Mouse (Mus musculus) midbrain, embryonic 13.5 days (tissue): ENCODE measurements around the gene Olfr1100. TPM values are rescaled to one million over a fixed set of nuclear protein-coding genes. Genes with fewer than 3 reads are reported as not detected.

Experiments
- ATAC-seq: fragments of 200-750 bp; cut with Nextera tagmentation; 2 replicates; pipeline ENCODE4 v1.8.0; 2017; ENCODE audit warnings: mild to moderate bottlenecking, moderate TSS enrichment, moderate library complexity
- H3K27ac ChIP-seq: fragments of 300-500 bp; sonication (generic); 2 replicates; pipeline ENCODE4 v1.5.1; 2015; ENCODE audit warnings: inconsistent platforms, mild to moderate bottlenecking, moderate library complexity
- H3K27me3 ChIP-seq: fragments of 300-500 bp; sonication (generic); 2 replicates; pipeline ENCODE4 v1.6.1; 2015; ENCODE audit warnings: mild to moderate bottlenecking, inconsistent platforms
- H3K36me3 ChIP-seq: fragments of 300-500 bp; sonication (generic); 2 replicates; pipeline ENCODE4 v1.6.1; 2015; ENCODE audit warnings: mild to moderate bottlenecking, inconsistent platforms
- H3K4me1 ChIP-seq: fragments of 300-500 bp; sonication (generic); replicated peaks from 2 replicates; pipeline ENCODE4 v1.6.1; 2015; ENCODE audit warnings: inconsistent platforms
- H3K4me2 ChIP-seq: fragments of 300-500 bp; sonication (generic); replicated peaks from 2 replicates; pipeline ENCODE4 v1.6.1; 2015; ENCODE audit warnings: moderate library complexity, mild to moderate bottlenecking, inconsistent platforms
- H3K4me3 ChIP-seq: fragments of 300-500 bp; sonication (generic); replicated peaks from 2 replicates; pipeline ENCODE4 v1.5.1; 2015; ENCODE audit warnings: mild to moderate bottlenecking, inconsistent platforms
- H3K9ac ChIP-seq: fragments of 300-500 bp; sonication (generic); replicated peaks from 2 replicates; pipeline ENCODE4 v1.6.1; 2015; ENCODE audit warnings: mild to moderate bottlenecking, inconsistent platforms
- H3K9me3 ChIP-seq: fragments of 300-500 bp; sonication (generic); 2 replicates; pipeline ENCODE4 v1.6.1; 2016; ENCODE audit warnings: mild to moderate bottlenecking, inconsistent platforms
- WGBS: fragments of 180-500 bp; shearing (Covaris S2); methylation state at CpG from one replicate; pipeline ENCODE4 v1.1.7; 2015; 5-methylcytosine and 5-hydroxymethylcytosine counted together
- polyA plus RNA-seq: library from polyadenylated mRNA; unstranded; fragments of >200 nt; fragmentation: Nextera tagmentation; extraction: Ambion mirVana; gene quantifications from 2 replicates; pipeline ENCODE4 v1.2.1, GENCODE M21; 2015

Gene Olfr1100
- polyA plus RNA-seq, result not detected in 2 replicates

- Histone ChIP-seq H3K27me3 (no peaks in the 10 kb centered on the region), H3K9me3 (no peaks in the 10 kb centered on the region), H3K4me2 (no peak within 1 kb of the TSS), H3K4me3 (no peak within 1 kb of the TSS), H3K36me3 (no peaks in the 10 kb centered on the region), H3K9ac (no peak within 1 kb of the TSS), H3K27ac (no peak within 1 kb of the TSS), H3K4me1 (no peaks in the 10 kb centered on the region)
- ATAC-seq, result no peak
- 81% methylated on average over 3 of the region's 3 CpGs for WGBS
These were observed at the start of gene Olfr1100 for GRCm38 (mm10) chr2:86979854-86980253. Gene Olfr1100 (minus strand): TSS chr2:86979954.

DNA sequence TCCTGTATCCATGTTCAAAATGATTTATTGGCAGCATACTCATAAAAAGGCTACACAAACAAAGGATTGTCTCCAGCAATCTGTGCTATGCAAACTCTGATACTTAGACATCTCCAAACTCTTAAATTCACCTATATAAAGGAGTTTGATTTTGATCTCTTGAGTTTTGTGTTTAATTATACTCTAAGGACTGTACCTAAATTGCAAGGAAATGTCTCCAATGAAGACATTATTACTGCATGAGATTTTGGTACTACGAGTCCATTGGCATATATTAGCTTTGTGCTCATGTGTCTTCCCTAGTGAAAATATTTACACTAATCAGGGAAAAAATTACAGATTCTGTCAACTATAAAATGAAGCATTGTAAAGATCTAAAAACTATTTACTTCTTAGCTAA, 47.2 kb upstream of the Olfr1100 start, which contains the start of gene Olfr1104:
Gene Olfr1104, minus strand, starts transcription at position 101 of the 400 bp plus-strand sequence.
- Histone ChIP-seq H3K4me2 (no peak within 1 kb of the TSS), H3K36me3 (no peaks in the 10 kb centered on the region), H3K9me3 (no peaks in the 10 kb centered on the region), H3K27me3 (no peaks in the 10 kb centered on the region), H3K27ac (no peak within 1 kb of the TSS), H3K4me3 (no peak within 1 kb of the TSS), H3K4me1 (no peaks in the 10 kb centered on the region), H3K9ac (no peak within 1 kb of the TSS)
- no peak for ATAC-seq
- WGBS, result 93% methylated on average over 1 of the region's 1 CpGs

GRCm38 (mm10) chr2:86998098-86998497, 18.3 kb upstream of the Olfr1100 start, which contains the start of gene Olfr1102:
Gene Olfr1102 (plus strand): TSS chr2:86998398.
- no peak within 1 kb of the TSS for H3K4me2 ChIP-seq
- H3K36me3 ChIP-seq, result no peaks in the 10 kb centered on the region
- no peaks in the 10 kb centered on the region for H3K9me3 ChIP-seq
- no peaks in the 10 kb centered on the region for H3K27me3 ChIP-seq
- no peak within 1 kb of the TSS for H3K9ac ChIP-seq
- H3K27ac ChIP-seq, result no peak within 1 kb of the TSS
- no peaks in the 10 kb centered on the region for H3K4me1 ChIP-seq
- H3K4me3 ChIP-seq, result no peak within 1 kb of the TSS
- no peak for ATAC-seq

GRCm38 (mm10) chr2:86991121-86991520, 11.4 kb upstream of the Olfr1100 start, which contains the start of gene Olfr1101:
Gene Olfr1101 (minus strand): TSS chr2:86991221.
- H3K4me3 ChIP-seq, result no peak within 1 kb of the TSS
- no peak within 1 kb of the TSS for H3K27ac ChIP-seq
- no peaks in the 10 kb centered on the region for H3K27me3 ChIP-seq
- H3K4me2 ChIP-seq, result no peak within 1 kb of the TSS
- H3K36me3 ChIP-seq, result no peaks in the 10 kb centered on the region
- 83% methylated on average over 3 of the region's 3 CpGs for WGBS
- H3K4me1 ChIP-seq, result no peaks in the 10 kb centered on the region
- no peak for ATAC-seq
- H3K9me3 ChIP-seq, result no peaks in the 10 kb centered on the region
- H3K9ac ChIP-seq, result no peak within 1 kb of the TSS

DNA sequence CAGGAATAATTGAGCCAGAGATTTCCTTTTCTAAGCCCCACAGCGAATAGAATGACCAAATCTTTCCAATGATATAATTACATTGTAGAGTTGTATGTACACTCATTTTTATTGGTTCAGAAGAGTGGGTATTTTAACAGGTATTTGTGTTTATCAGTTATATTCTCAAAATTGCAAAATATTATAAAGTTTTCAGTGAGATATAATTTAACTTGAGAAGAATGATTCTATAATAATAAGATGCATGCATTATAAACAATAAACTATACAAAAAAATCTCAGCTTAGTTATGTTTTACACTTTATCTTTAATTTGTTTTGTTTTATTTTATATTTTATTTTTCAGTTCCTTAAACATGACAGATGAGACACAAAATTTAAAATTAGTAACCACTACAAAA, 19.2 kb downstream of the Olfr1100 start, which contains the start of gene Olfr1099:
Gene Olfr1099, minus strand, starts transcription at position 101 of the 400 bp plus-strand sequence.
- no peaks in the 10 kb centered on the region for H3K9me3 ChIP-seq
- no peak within 1 kb of the TSS for H3K4me3 ChIP-seq
- H3K4me2 ChIP-seq, result no peak within 1 kb of the TSS
- ATAC-seq, result no peak
- 89% methylated on average over 1 of the region's 1 CpGs for WGBS
- no peaks in the 10 kb centered on the region for H3K27me3 ChIP-seq
- H3K9ac ChIP-seq, result no peak within 1 kb of the TSS
- no peak within 1 kb of the TSS for H3K27ac ChIP-seq
- H3K36me3 ChIP-seq, result no peaks in the 10 kb centered on the region
- no peaks in the 10 kb centered on the region for H3K4me1 ChIP-seq

DNA sequence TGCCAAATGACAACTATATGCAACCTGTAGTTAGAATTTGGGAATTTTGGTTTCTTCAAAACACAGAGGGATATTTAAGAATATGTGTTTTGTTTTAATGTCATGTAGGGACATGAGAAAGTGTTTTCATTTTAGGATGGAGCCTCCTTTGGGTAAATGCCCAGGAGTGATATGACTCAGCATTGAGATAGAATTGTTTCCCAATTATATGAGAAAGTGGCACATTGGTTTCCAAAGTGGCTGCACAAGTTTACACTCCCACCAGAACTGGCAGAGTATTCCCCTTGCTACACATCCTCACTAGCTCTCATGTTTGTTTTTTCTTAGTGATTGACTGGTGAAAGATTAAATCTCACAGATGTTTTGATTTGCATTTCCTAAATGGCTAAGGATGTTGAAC, 53.2 kb downstream of the Olfr1100 start:
- no peak overlapping the region for H3K4me2 ChIP-seq
- H3K9me3 ChIP-seq, result no peaks in the 10 kb centered on the region
- ATAC-seq, result no peak
- no peaks in the 10 kb centered on the region for H3K4me1 ChIP-seq
- H3K4me3 ChIP-seq, result no peak overlapping the region
- no peak overlapping the region for H3K27ac ChIP-seq
- H3K27me3 ChIP-seq, result no peaks in the 10 kb centered on the region
- H3K36me3 ChIP-seq, result no peaks in the 10 kb centered on the region
- no peak overlapping the region for H3K9ac ChIP-seq

Other genes with a start within 250 kb of the Olfr1100 start
- gene Olfr1089, start 246.3 kb downstream of the Olfr1100 start, polyA plus RNA-seq, result not detected in 2 replicates
- gene Olfr1090, start 221.0 kb downstream of the Olfr1100 start, polyA plus RNA-seq, result not detected in 2 replicates
- gene Olfr1093, start 197.5 kb downstream of the Olfr1100 start, polyA plus RNA-seq, result not detected in 2 replicates
- not detected in 2 replicates for gene Olfr141, start 169.9 kb downstream of the Olfr1100 start, polyA plus RNA-seq
- not detected in 2 replicates for gene Olfr1094, start 155.3 kb downstream of the Olfr1100 start, polyA plus RNA-seq
- gene Olfr1095, start 128.3 kb downstream of the Olfr1100 start, polyA plus RNA-seq, result not detected in 2 replicates
- not detected in 2 replicates for gene Gm13723, start 105.2 kb downstream of the Olfr1100 start, polyA plus RNA-seq
- gene Olfr1097, start 87.7 kb downstream of the Olfr1100 start, polyA plus RNA-seq, result not detected in 2 replicates
- not detected in 2 replicates for gene Olfr1098, start 55.4 kb downstream of the Olfr1100 start, polyA plus RNA-seq
- not detected in 2 replicates for gene Olfr1099, start 19.3 kb downstream of the Olfr1100 start, polyA plus RNA-seq
- not detected in 2 replicates for gene Olfr1101, start 11.3 kb upstream of the Olfr1100 start, polyA plus RNA-seq
- gene Olfr1102, start 18.4 kb upstream of the Olfr1100 start, polyA plus RNA-seq, result not detected in 2 replicates
- not detected in 2 replicates for gene Olfr1104, start 47.1 kb upstream of the Olfr1100 start, polyA plus RNA-seq
- not detected in 2 replicates for gene Olfr1105, start 56.6 kb upstream of the Olfr1100 start, polyA plus RNA-seq
- not detected in 2 replicates for gene Olfr1106, start 72.3 kb upstream of the Olfr1100 start, polyA plus RNA-seq
- gene Olfr1107, start 95.9 kb upstream of the Olfr1100 start, polyA plus RNA-seq, result not detected in 2 replicates
- not detected in 2 replicates for gene Olfr1109, start 116.1 kb upstream of the Olfr1100 start, polyA plus RNA-seq
- gene Olfr259, start 134.6 kb upstream of the Olfr1100 start, polyA plus RNA-seq, result not detected in 2 replicates
- gene Olfr1110, start 160.3 kb upstream of the Olfr1100 start, polyA plus RNA-seq, result not detected in 2 replicates
- gene Olfr1111, start 172.7 kb upstream of the Olfr1100 start, polyA plus RNA-seq, result not detected in 2 replicates
- gene Olfr1112, start 207.8 kb upstream of the Olfr1100 start, polyA plus RNA-seq, result not detected in 2 replicates
- gene Olfr1113, start 229.0 kb upstream of the Olfr1100 start, polyA plus RNA-seq, result not detected in 2 replicates